Mouse (Mus musculus) midbrain, postnatal 0 days (tissue): ENCODE results near the gene Pak2. TPM values are rescaled to one million over a fixed set of nuclear protein-coding genes. Genes with fewer than 3 reads are reported as not detected.

Source experiments
- ATAC-seq: fragments of 200-750 bp; cut with Nextera tagmentation; 2 replicates; pipeline ENCODE4 v1.8.0; 2017; ENCODE audit warnings: moderate number of reproducible peaks, mild to moderate bottlenecking, moderate TSS enrichment, moderate library complexity; ENCODE audit not compliant: low FRiP score
- DNase-seq: peaks from one replicate; pipeline ENCODE4 v3.0.0-alpha.2; 2015; ENCODE audit warnings: low spot score
- H3K27ac ChIP-seq: fragments of 300-500 bp; sonication (generic); 2 replicates; pipeline ENCODE4 v1.5.1; 2014; ENCODE audit warnings: low read depth, mild to moderate bottlenecking, low read length, mixed read lengths
- H3K27me3 ChIP-seq: fragments of 300-500 bp; sonication (generic); 2 replicates; pipeline ENCODE4 v1.6.1; 2014; ENCODE audit warnings: low read length, control low read depth, mixed read lengths; ENCODE audit not compliant: insufficient read depth
- H3K36me3 ChIP-seq: fragments of 300-500 bp; sonication (generic); 2 replicates; pipeline ENCODE4 v1.6.1; 2014; ENCODE audit warnings: low read length, control low read depth, mixed read lengths; ENCODE audit not compliant: insufficient read depth
- H3K4me1 ChIP-seq: fragments of 300-500 bp; sonication (generic); 2 replicates; pipeline ENCODE4 v1.6.1; 2014; ENCODE audit warnings: mild to moderate bottlenecking, control low read depth, antibody characterized with exemption, low read length, mixed read lengths; ENCODE audit not compliant: insufficient read depth
- H3K4me2 ChIP-seq: fragments of 300-500 bp; sonication (generic); 2 replicates; pipeline ENCODE4 v1.6.1; 2014; ENCODE audit warnings: low read depth, mild to moderate bottlenecking, low read length, mixed read lengths; ENCODE audit not compliant: poor library complexity, severe bottlenecking
- H3K4me3 ChIP-seq: fragments of 300-500 bp; sonication (generic); 2 replicates; pipeline ENCODE4 v1.5.1; 2014; ENCODE audit warnings: low read depth, mild to moderate bottlenecking, low read length, moderate library complexity
- H3K9ac ChIP-seq: fragments of 300-500 bp; sonication (generic); replicated peaks from 2 replicates; pipeline ENCODE4 v1.6.1; 2014; ENCODE audit warnings: mild to moderate bottlenecking, low read length, moderate library complexity, mixed read lengths; ENCODE audit not compliant: poor library complexity, severe bottlenecking
- H3K9me3 ChIP-seq: fragments of 300-500 bp; sonication (generic); 2 replicates; pipeline ENCODE4 v1.6.1; 2016; ENCODE audit warnings: low read length, control low read depth
- CTCF ChIP-seq: IDR thresholded peaks from 2 replicates; pipeline ENCODE4 v1.5.1; 2016; ENCODE audit warnings: antibody characterized with exemption, mild to moderate bottlenecking
- WGBS: fragments of 180-500 bp; shearing (Covaris S2); extraction: QIAGEN DNeasy Blood & Tissue Kit; methylation state at CpG from one replicate; pipeline ENCODE4 v1.1.7; 2014; 5-methylcytosine and 5-hydroxymethylcytosine counted together
- polyA plus RNA-seq: library from polyadenylated mRNA; unstranded; fragments of >200 nt; fragmentation: Nextera tagmentation; extraction: Ambion mirVana; gene quantifications from 2 replicates; pipeline ENCODE4 v1.2.1, GENCODE M21; 2015
- total RNA-seq: library from RNA; depleted of rRNA; stranded (reverse); fragments of >200 nt; gene quantifications from 2 replicates; pipeline ENCODE4 v1.2.3, GENCODE M21; 2014

Pak2 gene
- total and polyA plus RNA-seq, 2 experiments from 2014 or later: 26.0 to 35.3 TPM

DNA sequence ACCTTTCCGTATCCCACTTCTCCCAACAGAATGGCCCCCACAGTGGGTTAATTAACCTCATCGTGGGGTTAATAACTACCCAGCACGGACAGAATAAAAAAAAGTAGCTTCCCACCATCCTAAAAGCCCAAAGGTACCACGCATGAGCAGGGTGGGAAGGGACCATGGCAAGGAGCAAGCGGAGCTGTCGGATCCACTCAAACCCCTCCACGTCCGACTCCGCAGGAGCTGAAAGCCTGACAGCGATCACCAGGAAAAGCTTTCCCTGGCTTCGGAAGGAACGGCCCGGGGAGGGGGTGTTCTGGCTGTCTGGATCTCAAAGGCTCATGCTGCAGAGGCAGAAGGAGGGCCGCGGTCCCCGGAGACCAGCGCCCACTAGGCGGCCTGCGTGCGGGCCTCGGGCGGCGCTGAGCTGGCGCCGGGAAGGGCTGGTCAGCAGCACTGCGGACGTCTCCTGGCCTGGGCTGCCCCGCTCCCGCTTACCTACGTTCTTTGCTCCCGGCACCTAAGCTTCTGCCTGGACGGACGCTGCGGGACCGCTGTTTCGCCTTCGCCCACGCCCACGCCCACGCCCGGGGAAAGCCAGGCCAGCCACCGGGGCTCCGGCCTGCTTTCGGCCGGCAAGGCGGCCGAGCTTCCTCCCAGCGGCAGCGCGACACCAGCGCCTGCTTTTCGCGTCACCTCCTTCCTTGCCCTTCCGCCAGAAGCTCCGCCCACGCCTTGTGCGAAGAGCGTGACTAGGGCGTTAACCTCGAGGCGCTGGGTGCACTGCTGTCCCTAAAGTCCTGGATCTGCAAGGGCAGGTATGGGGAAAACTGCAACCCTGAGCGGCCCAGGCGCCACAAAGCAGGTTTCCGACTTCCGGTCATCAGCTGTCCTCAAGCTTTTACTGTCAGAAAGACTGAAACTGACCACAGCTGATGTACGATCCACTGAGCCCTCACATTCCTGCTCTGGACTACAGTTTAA, 76.3 kb downstream of the Pak2 start, which contains the start of gene Senp5:
Senp5 (minus strand) TSS at position 779 of the 969 bp plus-strand sequence.
- peak; percentile 18 for TF ChIP-seq CTCF
- Histone ChIP-seq H3K4me2 (peak within 1 kb of the TSS; percentile 72), H3K9me3 (no peaks in the 10 kb centered on the region), H3K36me3 (no peaks in the 10 kb centered on the region), H3K27ac (peak within 1 kb of the TSS; percentile 78), H3K4me1 (peaks cover 7% of the 10 kb centered on the region; the same call in 1 of the 2 replicates), H3K27me3 (no peaks in the 10 kb centered on the region), H3K9ac (peak within 1 kb of the TSS; percentile 96), H3K4me3 (peak within 1 kb of the TSS; percentile 78)
- DNase-seq (peak; percentile 93), ATAC-seq (peak; percentile 92)
- WGBS: under 1% methylated on average over 62 of the region's 66 CpGs

DNA sequence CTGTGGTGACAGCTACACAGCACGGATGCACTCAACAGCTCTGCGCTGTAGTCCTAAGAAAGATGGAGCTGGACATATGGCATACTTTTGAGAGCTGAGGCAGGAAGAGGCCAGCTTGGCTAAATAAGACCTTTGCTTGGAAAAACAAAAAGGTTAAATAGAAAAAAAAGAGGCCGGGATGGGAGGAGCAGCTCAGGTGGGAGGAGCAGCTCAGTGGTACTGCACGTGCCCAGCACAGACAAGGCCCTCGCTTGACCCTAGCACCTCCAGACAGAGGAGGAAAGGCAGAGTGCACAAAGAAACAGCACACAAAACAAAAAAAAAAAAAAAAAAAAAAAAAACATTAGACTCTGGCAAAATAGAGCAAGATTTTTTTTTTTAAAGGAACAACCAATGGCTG, 82.8 kb downstream of the Pak2 start:
- Histone ChIP-seq H3K27me3 (no peaks in the 10 kb centered on the region), H3K9ac (no peak overlapping the region), H3K4me3 (no peak overlapping the region), H3K27ac (no peak overlapping the region), H3K4me1 (no peaks in the 10 kb centered on the region), H3K9me3 (no peaks in the 10 kb centered on the region), H3K36me3 (peaks cover 2% of the 10 kb centered on the region; the same call in 1 of the 2 replicates), H3K4me2 (no peak overlapping the region)
- WGBS: 88% methylated on average over 5 of the region's 5 CpGs
- ATAC-seq: no peak
- TF ChIP-seq CTCF: no peak
- DNase-seq: no peak

DNA sequence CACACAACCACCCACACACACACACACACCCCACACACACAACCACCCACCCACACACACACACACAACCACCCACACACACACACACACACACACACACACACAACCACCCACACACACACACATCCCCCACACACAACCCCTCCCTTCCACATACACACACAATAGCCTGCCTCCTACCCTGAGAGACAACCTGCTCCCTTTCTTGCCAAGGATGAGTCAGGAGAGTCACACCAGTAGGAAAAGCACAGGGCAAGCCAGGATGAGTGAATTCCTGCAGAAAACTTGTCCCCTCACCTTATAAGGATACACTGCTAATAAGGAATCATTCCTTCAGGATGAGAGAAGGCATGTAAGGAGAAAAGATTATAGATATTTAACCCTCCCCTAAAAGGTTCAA, 85.2 kb downstream of the Pak2 start:
- Histone ChIP-seq H3K36me3 (peaks cover 14% of the 10 kb centered on the region), H3K9ac (no peak overlapping the region), H3K4me2 (no peak overlapping the region), H3K4me1 (no peaks in the 10 kb centered on the region), H3K9me3 (no peaks in the 10 kb centered on the region), H3K4me3 (no peak overlapping the region), H3K27ac (no peak overlapping the region), H3K27me3 (no peaks in the 10 kb centered on the region)
- DNase-seq (no peak), ATAC-seq (no peak)
- no peak for TF ChIP-seq CTCF

DNA sequence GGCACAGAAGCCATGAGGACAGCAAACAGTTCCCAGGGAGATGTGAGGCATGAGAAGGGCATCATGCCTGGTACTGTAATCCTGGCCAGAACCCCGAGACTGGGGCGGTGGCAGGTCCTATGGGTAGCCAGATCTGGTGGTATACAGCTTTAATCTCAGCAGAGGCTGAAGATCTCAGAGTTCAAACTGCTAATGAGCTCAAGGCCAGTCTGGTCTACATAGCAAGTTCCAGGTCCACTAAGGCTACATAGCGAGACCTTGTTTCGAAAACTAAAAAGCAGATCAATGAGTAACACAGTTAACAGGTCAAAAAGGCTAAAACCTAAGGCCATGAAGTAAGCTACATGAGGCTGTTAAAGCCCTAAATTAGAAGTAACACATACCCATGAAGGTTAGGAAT, 85.9 kb downstream of the Pak2 start:
- Histone ChIP-seq H3K9ac (no peak overlapping the region), H3K27ac (no peak overlapping the region), H3K27me3 (no peaks in the 10 kb centered on the region), H3K36me3 (peaks cover 18% of the 10 kb centered on the region), H3K4me1 (no peaks in the 10 kb centered on the region), H3K4me3 (no peak overlapping the region), H3K9me3 (no peaks in the 10 kb centered on the region), H3K4me2 (no peak overlapping the region)
- 92% methylated on average over 4 of the region's 4 CpGs for WGBS
- ATAC-seq: no peak
- no peak for TF ChIP-seq CTCF
- no peak for DNase-seq

DNA sequence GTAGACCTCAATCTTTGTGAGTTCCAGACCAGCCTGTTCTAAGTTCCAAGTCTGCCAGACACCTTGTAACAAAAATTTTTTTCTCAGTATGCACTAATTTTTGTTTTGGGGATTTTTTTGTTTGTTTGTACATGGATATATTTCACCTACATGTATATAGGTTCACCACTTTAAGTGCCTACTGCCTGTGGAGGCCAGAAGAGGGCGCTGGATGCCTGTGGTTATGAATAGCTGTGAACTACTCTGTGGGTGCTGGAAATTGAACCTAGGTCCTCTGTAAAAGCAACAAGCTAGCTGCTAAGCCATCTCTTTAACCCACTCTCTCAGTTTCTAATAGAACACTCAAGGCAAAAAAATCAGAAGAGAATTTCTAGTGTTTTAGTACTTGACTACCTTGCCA, 87.1 kb downstream of the Pak2 start:
- WGBS: 55% methylated on average over 1 of the region's 1 CpGs
- ATAC-seq: no peak
- no peak overlapping the region for H3K9ac ChIP-seq

DNA sequence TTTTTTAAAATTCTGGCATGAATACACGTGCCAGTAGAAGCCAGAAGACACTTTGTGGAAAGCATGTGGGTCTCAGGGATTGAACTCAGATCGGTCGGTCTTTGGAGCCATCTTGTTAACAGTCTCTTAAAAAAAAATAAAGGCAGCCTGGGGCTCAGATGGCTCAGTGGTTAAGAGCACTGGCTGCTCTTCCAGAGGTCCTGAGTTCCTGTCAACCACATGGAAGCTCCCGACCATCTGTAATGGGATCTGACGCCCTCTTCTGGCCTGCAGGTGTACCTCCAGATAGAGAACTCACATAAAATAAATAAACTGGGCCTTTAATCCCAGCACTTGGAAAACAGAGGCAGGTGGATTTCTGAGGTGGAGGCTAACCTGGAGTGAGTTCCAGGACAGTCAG, 98.2 kb downstream of the Pak2 start:
- DNase-seq: no peak
- Histone ChIP-seq H3K27ac (no peak overlapping the region), H3K9me3 (no peaks in the 10 kb centered on the region), H3K4me2 (no peak overlapping the region), H3K9ac (no peak overlapping the region), H3K4me1 (no peaks in the 10 kb centered on the region), H3K27me3 (no peaks in the 10 kb centered on the region), H3K4me3 (no peak overlapping the region), H3K36me3 (peaks cover 7% of the 10 kb centered on the region; the same call in 1 of the 2 replicates)
- WGBS: 80% methylated on average over 5 of the region's 5 CpGs
- no peak for ATAC-seq
- no peak for TF ChIP-seq CTCF

More for the DNA sequence above, 87.1 kb downstream of the Pak2 start:
- Histone ChIP-seq H3K27ac (no peak overlapping the region), H3K9me3 (no peaks in the 10 kb centered on the region), H3K36me3 (peaks cover 21% of the 10 kb centered on the region), H3K27me3 (no peaks in the 10 kb centered on the region), H3K4me2 (no peak overlapping the region), H3K4me3 (no peak overlapping the region), H3K4me1 (no peaks in the 10 kb centered on the region)
- DNase-seq: no peak
- peak; percentile 14; the same call in 1 of the 2 replicates for TF ChIP-seq CTCF
